9 mouse cellular contexts compared by ENCODE assay signal in the genomic region with DNA sequence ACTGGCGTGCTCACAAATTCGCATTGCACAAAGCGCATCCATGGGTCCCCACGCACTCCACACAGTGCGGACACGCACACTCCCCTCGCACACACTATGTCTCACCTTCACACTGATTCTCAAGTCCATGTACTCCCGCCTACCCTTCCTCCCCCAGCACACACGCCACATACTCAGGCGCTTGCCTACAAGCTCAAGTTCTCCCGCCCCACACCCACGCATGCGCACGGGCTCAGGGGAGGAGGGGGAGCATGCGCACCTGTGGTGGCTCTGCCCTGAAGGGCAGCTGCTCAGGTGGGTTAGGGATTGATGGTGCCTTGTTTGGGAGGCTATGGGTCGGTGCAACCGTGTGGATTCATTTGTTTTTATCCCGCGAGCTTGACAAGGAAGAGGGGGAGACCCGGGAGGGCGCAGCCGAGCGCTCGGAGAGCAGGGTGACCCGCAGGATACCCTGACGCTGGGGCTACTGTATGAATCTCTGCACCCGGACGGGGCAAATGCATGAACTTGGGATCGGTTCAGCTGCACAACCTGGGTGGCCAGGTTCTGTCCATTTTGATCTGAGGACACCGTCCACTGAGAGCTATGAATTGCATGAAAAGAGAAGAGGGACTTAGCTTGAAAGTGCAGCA. TPM values are rescaled to one million over a fixed set of nuclear protein-coding genes. Genes with fewer than 3 reads are reported as not detected.
A peak's percentile ranks its signal among the peaks of the same experiment; 100 is the strongest.
DNase-seq lines count a peak whose midpoint lies in the region; ATAC-seq and TF ChIP-seq lines count a peak whose summit lies in the region.
"Had no signal": no experiment of that assay in that cellular context is flagged by ENCODE, and none has a peak within 500 bp of the region (broad histone marks: within the 10 kb centered on the region; RNA-seq: fewer than 3 reads in every experiment).

No protein-coding gene starts in this region.

- H3K27ac ChIP-seq in forebrain, embryonic 16.5 days (ENCODE audit: low read length), result no peak overlapping the region
- no peak overlapping the region for H3K27ac ChIP-seq in kidney, postnatal 0 days

- TF ChIP-seq CTCF in kidney, postnatal 0 days (IDR thresholded peaks at IDR 0.05; ENCODE audit: low read depth), result no peak

- peaks cover 28% of the 10 kb centered on the region for H3K4me1 ChIP-seq in forebrain, embryonic 16.5 days (replicated peaks; ENCODE audit: control insufficient read depth, insufficient read depth, low read length)
- no peaks in the 10 kb centered on the region; the same call in none of the 2 replicates for H3K4me1 ChIP-seq in kidney, postnatal 0 days (replicated peaks; ENCODE audit: insufficient read depth, low read length)

- H3K36me3 ChIP-seq in forebrain, embryonic 16.5 days (ENCODE audit: control insufficient read depth, insufficient read depth), result no peaks in the 10 kb centered on the region
- no peaks in the 10 kb centered on the region for H3K36me3 ChIP-seq in kidney, postnatal 0 days (ENCODE audit: insufficient read depth, low read length)
- H3K36me3 ChIP-seq: G1E had no signal

- peak overlapping the region; percentile 59 for H3K4me3 ChIP-seq in forebrain, embryonic 16.5 days (replicated peaks; ENCODE audit: low read length)
- peak overlapping the region; percentile 41 for H3K4me3 ChIP-seq in kidney, postnatal 0 days (replicated peaks; ENCODE audit: low read depth, low read length)

- under 1% methylated on average over 29 of the region's 30 CpGs for WGBS in forebrain, embryonic 16.5 days
- under 1% methylated on average over 30 of the region's 30 CpGs for WGBS in kidney, postnatal 0 days

- H3K27me3 ChIP-seq in forebrain, embryonic 16.5 days (replicated peaks; ENCODE audit: control insufficient read depth, insufficient read depth, low read length), result peaks cover 58% of the 10 kb centered on the region
- H3K27me3 ChIP-seq in kidney, postnatal 0 days (ENCODE audit: insufficient read depth, low read length), result peaks cover 41% of the 10 kb centered on the region

- DNase-seq in cerebellum, postnatal 14 days, result peak; percentile 72 to 77
- DNase-seq in cerebellum, adult 11 months, result no peak
- DNase-seq in T-cell, adult 2 months (ENCODE audit: low spot score), result peak; percentile 87
- no peak for DNase-seq in kidney, postnatal 0 days (ENCODE audit: low spot score)
- peak; percentile 51 for DNase-seq in lung, postnatal 36 days
- DNase-seq in right cerebral cortex, postnatal 10 days (ENCODE audit: low spot score in 2 of 2), result peak; percentile 67 to 81
- peak; percentile 62 for DNase-seq in yolk sac, embryonic 10.5 days (ENCODE audit: low spot score)

- peaks cover 3% of the 10 kb centered on the region; the same call in 1 of the 2 replicates for H3K9me3 ChIP-seq in forebrain, embryonic 16.5 days (ENCODE audit: control insufficient read depth, low read length)
- no peaks in the 10 kb centered on the region for H3K9me3 ChIP-seq in kidney, postnatal 0 days (replicated peaks; ENCODE audit: low read length)
- H3K9me3 ChIP-seq: G1E had no signal

- peak overlapping the region; percentile 76 for H3K4me2 ChIP-seq in forebrain, embryonic 16.5 days (ENCODE audit: low read length)
- peak overlapping the region; percentile 83 for H3K4me2 ChIP-seq in kidney, postnatal 0 days (ENCODE audit: low read length)

- ATAC-seq in forebrain, embryonic 16.5 days, result peak; percentile 69
- ATAC-seq in kidney, postnatal 0 days (replicated peaks; ENCODE audit: low FRiP score, low read depth), result peak; percentile 77

- peak overlapping the region; percentile 57 for H3K9ac ChIP-seq in forebrain, embryonic 16.5 days (replicated peaks; ENCODE audit: low read depth, low read length)
- H3K9ac ChIP-seq in kidney, postnatal 0 days (ENCODE audit: low read depth, low read length), result no peak overlapping the region

RNA-seq across cellular contexts. Expression of a gene that starts 8.2 kb away (rescaled TPM):
- 3.3 and 6.0 TPM in 2 replicates for polyA plus RNA-seq in forebrain, embryonic 16.5 days (2015; fragmentation: Nextera tagmentation; extraction: Ambion mirVana)
- not detected in 2 replicates for polyA plus RNA-seq in kidney, postnatal 0 days (2015; fragmentation: Nextera tagmentation; extraction: Ambion mirVana)
- polyA plus RNA-seq: G1E had no signal

RNA-seq across cellular contexts. Expression of a gene that starts 22.7 kb away (rescaled TPM):
- 26.9 and 31.6 TPM in 2 replicates for polyA plus RNA-seq in forebrain, embryonic 16.5 days (2015; fragmentation: Nextera tagmentation; extraction: Ambion mirVana)
- polyA plus RNA-seq in kidney, postnatal 0 days (2015; fragmentation: Nextera tagmentation; extraction: Ambion mirVana), result 43.3 and 51.3 TPM in 2 replicates

Comparison
In these comparisons a context has a peak if more than half of its experiments do, and no peak if none do; other contexts are left out.
1. DNase-seq: peak in cerebellum, postnatal 14 days (2 of 2), T-cell, adult 2 months (single experiment), lung, postnatal 36 days (single experiment), right cerebral cortex, postnatal 10 days (2 of 2) and yolk sac, embryonic 10.5 days (single experiment); none in cerebellum, adult 11 months (single experiment) and kidney, postnatal 0 days (single experiment).